Mouse (Mus musculus): ENCODE results near the gene Zmiz1.

Gene Zmiz1

GRCm38 (mm10) chr14:25493301-25494241 is 34.6 kb downstream of the Zmiz1 start:
- peak; percentile 75 for DNase-seq

DNA sequence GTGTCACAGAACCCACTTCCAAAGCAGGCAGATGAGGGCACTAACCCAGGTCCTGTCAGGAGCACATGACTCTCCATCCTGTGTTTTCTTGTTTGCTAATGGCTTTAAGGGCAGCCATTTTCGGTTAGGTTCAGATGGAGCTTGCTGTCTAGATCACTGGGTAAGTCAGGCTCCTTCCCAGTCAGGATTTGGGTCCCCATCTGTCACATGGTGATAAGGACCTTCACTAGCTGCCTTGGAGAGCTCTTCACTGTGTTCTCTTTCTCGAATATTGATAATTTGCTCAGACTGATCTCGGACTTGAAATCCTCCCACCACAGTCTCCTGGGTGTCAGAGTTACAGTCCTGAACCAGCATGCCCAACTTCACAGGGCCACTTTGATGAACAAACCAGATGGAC is 35.8 kb downstream of the Zmiz1 start:
- DNase-seq: no peak

DNA sequence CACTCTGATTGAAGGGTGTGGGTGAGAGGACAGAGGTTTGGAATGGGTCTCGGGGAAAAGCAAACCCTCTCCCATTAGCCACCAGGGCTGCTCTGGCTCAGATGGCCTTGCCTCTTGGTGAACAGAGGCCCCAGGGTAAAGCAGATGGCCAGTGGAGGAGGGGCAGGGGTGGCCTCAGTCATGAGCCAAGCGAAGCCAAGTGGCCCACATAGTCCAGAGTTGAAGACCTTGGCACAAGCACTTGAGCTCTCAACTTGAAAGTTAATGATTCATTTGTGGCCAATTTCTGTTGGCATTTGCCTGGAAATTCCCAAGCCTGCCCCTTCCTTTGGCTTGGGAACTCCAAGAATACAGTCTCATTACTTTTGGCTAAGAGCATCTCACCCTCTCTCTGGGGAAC is 37.1 kb downstream of the Zmiz1 start:
- peak; percentile 90 for DNase-seq

- DNase-seq: no peak
Observed at GRCm38 (mm10) chr14:25496989-25497388, 38.0 kb downstream of the Zmiz1 start.

- DNase-seq: no peak
Observed at GRCm38 (mm10) chr14:25497596-25497995, 38.6 kb downstream of the Zmiz1 start.

DNA sequence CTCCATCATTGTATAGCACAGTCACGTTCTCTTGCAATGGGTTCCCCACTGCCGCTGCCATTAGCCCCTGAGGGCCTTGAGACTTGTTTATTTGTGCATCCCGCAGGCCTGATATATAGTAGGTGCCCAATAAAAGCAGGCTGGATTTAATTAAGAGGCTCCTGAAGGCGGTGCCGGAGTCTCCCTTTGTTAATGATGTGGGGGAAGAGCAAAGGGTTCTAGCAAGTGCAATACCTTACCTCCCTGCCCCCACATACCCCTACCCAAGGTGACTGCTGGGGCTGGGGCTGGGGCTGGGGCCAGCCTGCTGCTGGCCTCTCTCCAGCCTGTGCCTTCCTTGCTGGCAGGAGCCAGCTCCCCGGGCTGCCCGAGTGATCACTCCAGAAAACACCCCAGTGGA is 39.4 kb downstream of the Zmiz1 start:
- no peak for DNase-seq

GRCm38 (mm10) chr14:25499526-25499925 is 40.5 kb downstream of the Zmiz1 start:
- no peak for DNase-seq

DNA sequence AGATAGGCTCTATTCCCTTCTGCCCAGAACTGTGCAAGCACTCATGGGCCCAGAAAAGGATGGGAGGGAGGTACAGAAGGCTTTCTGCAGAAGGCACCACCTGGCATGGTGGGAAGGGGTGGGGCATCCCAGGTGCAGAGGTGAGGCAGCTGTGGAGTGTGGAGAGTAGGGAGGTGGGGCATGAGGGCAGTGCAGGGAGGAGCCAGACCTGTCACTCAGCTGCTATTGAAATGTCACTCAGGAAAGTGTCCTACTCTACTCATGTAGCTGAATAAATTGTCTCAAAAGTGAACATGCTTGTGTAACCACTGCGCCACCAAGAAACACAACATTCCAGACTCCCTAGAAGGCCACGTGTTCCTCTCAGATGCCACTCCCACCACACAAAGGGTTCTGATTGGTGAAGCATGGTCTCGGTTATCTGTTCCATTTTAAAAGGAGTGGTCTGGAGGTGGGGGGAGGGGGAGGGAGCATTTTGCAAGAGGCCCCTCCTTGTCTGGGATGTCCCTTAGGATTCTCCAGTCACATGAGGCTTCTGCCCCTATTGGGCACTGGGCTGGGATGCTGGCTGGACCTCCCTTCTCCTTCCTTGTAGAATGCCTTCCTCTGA is 41.6 kb downstream of the Zmiz1 start:
- no peak for DNase-seq

DNA sequence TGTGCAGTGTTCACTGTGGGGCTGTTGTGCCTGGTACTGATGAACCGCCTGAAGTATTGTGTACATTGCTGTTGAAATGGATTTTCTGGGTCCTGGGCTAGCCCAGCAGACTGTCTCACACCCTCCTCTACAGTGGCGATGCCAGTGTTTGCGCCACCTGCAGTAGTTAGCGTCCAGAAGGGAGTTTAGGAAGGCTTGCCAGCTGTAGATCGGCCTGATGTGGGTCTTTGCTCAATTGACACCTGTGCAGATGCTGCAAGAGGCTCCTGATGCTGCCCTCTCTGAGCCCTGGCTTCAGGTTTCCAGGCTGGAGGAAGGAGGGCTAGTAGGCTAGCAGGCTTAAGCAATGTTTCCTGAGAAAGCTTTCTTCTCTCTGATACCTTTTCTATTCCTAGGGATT is 42.5 kb downstream of the Zmiz1 start:
- DNase-seq: no peak

DNA sequence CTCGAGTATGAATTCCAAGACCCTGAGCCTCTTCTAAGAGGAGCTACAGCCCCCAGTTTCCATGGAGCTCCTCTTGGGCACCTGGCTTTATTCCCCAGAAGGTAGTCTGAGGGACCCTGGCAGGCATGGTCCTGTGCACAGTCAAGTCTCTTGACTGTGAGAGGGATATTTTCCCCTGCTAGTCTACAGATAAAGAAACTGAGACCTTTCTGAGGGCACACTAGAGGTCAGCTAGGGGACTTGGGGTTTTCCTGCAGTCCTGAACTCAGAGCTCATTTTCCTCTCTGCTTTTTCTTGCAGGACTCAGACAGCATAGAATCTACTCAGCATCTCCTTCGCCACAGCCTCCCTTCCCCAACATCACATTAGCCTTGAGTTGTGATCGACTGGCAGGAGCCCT is 43.4 kb downstream of the Zmiz1 start:
- DNase-seq: no peak

DNA sequence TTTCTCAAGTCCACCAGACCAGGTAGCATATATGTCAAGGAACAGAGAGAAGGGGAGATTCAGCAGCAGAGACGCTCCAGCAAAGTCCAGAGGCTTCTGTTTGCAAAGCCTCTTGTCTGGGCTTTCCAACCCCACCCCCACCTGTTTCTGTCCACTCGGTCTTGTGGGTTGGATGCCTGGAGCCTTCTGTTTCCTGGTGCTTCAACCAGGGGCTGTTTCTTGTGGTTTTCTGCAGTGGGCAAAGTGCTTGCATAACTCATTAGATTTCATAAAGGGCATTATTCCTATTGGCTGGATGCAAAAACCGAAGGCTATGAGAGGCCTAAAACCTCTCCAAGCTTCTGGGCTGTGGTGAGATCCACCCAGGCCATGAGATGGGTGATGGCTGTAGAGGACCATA is 45.3 kb downstream of the Zmiz1 start:
- no peak for DNase-seq

GRCm38 (mm10) chr14:25505201-25505671 is 46.3 kb downstream of the Zmiz1 start:
- DNase-seq: no peak

DNA sequence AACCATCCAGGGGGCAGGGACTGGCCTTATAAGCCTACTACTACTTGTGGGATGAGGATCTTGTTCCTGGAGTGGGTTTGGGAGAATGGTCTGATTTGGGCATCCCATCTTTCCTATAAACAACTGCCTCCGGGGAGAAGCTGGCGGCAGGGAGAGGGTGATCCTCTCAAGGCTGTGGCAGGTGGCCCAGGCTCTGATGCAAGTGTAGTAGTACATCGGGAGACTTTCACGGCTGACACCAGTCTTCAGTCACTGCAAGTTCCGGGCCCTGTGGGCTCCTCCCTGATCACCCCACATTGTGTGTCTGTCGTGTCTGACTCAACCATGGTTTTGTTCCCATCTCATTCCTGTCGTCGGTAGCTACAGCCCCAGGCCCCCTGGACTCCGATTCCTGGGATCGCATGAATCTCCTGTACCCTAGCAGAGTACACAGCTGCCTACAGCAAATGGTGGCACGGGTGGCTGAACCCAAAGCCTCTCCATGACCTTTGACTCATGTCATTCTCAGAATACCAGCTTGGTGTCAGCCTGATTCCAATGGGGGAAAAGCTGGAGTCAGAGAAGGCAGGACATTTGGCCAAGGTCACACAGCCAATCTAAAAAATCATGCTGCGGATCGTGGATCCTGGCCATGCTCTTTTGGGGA is 49.2 kb downstream of the Zmiz1 start:
- DNase-seq: no peak

GRCm38 (mm10) chr14:25508757-25509139 is 49.8 kb downstream of the Zmiz1 start:
- DNase-seq: no peak

- peak; percentile 50 for DNase-seq
Observed at GRCm38 (mm10) chr14:25509450-25510129, 50.6 kb downstream of the Zmiz1 start.

DNA sequence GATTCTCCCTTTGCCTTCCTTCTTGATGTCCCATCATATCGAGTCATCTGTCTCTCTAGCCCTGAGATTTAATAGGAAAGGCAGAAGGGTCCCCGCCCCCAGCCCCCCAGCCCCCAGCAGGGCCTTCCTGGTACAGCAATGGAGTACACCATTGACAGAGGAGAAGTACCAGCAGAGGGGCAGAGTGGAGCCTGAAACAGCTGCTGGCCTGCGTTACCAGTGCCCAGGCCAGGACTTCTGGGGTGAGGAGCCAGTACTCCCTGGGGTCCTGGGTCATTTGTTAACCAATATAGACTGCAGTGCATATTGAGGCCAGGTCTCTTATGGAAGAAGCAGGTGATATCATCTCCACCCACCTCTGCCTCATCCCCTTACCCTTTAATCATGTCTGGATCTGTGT is 51.4 kb downstream of the Zmiz1 start:
- DNase-seq: no peak

DNA sequence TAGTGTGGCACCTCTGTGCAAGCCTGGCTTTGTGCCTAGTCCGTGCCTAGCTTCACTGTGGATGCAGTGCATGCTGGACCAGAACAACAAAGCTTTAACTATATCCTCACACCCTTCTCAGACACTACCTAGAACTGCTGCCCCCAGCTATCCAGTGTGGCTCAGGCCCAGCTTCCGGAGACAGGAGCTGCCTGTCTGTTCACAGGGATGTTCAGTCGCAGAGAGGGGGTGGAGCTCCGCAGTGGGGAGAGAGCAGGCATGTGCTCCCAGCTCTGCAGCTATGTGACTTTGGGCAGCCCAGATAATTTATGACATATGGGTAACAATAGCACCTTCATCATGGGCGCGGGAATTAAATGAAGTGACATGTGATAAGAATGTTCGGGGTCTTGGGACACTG is 52.0 kb downstream of the Zmiz1 start:
- DNase-seq: no peak

- DNase-seq: no peak
Observed at GRCm38 (mm10) chr14:25511564-25511963, 52.6 kb downstream of the Zmiz1 start.

- no peak for DNase-seq
Observed at GRCm38 (mm10) chr14:25511967-25512366, 53.0 kb downstream of the Zmiz1 start.

- no peak for DNase-seq
Observed at GRCm38 (mm10) chr14:25512803-25513202, 53.8 kb downstream of the Zmiz1 start.

GRCm38 (mm10) chr14:25513496-25513895 is 54.5 kb downstream of the Zmiz1 start:
- DNase-seq: no peak

GRCm38 (mm10) chr14:25514943-25515512 is 56.0 kb downstream of the Zmiz1 start:
- DNase-seq: no peak

- DNase-seq: no peak
Observed at GRCm38 (mm10) chr14:25515924-25516323, 56.9 kb downstream of the Zmiz1 start.
